Mouse (Mus musculus) thymus, adult 2 months (tissue): ENCODE measurements around the gene Dgkk. TPM values are rescaled to one million over a fixed set of nuclear protein-coding genes. Genes with fewer than 3 reads are reported as not detected.

ENCODE experiments used
- DNase-seq: peaks from one replicate; pipeline ENCODE4 v3.0.0; 2021
- H3K27ac ChIP-seq: fragments of 200-500 bp; 2 replicates; pipeline ENCODE4 v1.5.1; 2012; ENCODE audit warnings: low read length, control low read depth; ENCODE audit not compliant: control insufficient read depth, insufficient read depth
- H3K27me3 ChIP-seq: fragments of 200-500 bp; 2 replicates; pipeline ENCODE4 v1.6.1; 2012; ENCODE audit warnings: mild to moderate bottlenecking, low read length, moderate library complexity, mixed read lengths; ENCODE audit not compliant: control insufficient read depth, insufficient read depth
- H3K36me3 ChIP-seq: fragments of 200-500 bp; 2 replicates; pipeline ENCODE4 v1.6.1; 2012; ENCODE audit warnings: mild to moderate bottlenecking, low read length, moderate library complexity; ENCODE audit not compliant: control insufficient read depth, insufficient read depth
- H3K4me1 ChIP-seq: fragments of 200-500 bp; replicated peaks from 2 replicates; pipeline ENCODE4 v1.6.1; 2012; ENCODE audit warnings: low read length; ENCODE audit not compliant: control insufficient read depth, insufficient read depth
- H3K4me3 ChIP-seq: fragments of 200-500 bp; 2 replicates; pipeline ENCODE4 v1.5.1; 2012; ENCODE audit warnings: mild to moderate bottlenecking, low read length, control low read depth, moderate library complexity; ENCODE audit not compliant: control insufficient read depth, insufficient read depth
- CTCF ChIP-seq: fragments of 200-500 bp; IDR thresholded peaks from 2 replicates; pipeline ENCODE4 v1.5.1; 2012; ENCODE audit warnings: mild to moderate bottlenecking, control low read depth, low read length, moderate library complexity, borderline replicate concordance; ENCODE audit not compliant: control insufficient read depth, poor library complexity, insufficient read depth; ENCODE audit errors: extremely low read depth
- POLR2A ChIP-seq: fragments of 200-500 bp; IDR thresholded peaks from 2 replicates; pipeline ENCODE4 v1.6.1; 2012; ENCODE audit warnings: mild to moderate bottlenecking, low read length, control low read depth, moderate library complexity; ENCODE audit not compliant: control insufficient read depth, poor library complexity, insufficient read depth; ENCODE audit errors: extremely low read depth
- WGBS: fragments of 180-500 bp; shearing (Covaris S2); methylation state at CpG from one replicate; pipeline ENCODE4 v1.1.7; 2018; 5-methylcytosine and 5-hydroxymethylcytosine counted together
- polyA plus RNA-seq: library from polyadenylated mRNA; depleted of rRNA; stranded (reverse); fragments of >200 nt; gene quantifications from 2 replicates; pipeline ENCODE4 v1.2.3, GENCODE M21; 2012

Dgkk gene
- polyA plus RNA-seq, 1 experiment = 0.18 TPM

GRCm38 (mm10) chrX:6779969-6780539 lies 948 bp downstream of the Dgkk start:
- Histone ChIP-seq H3K27me3 (no peaks in the 10 kb centered on the region; the same call in 1 of the 2 replicates), H3K36me3 (no peaks in the 10 kb centered on the region), H3K27ac (no peak overlapping the region), H3K4me3 (no peak overlapping the region), H3K4me1 (no peaks in the 10 kb centered on the region)
- no peak for TF ChIP-seq POLR2A
- TF ChIP-seq CTCF = no peak
- WGBS = 14% methylated on average over 16 of the region's 16 CpGs
- no peak for DNase-seq

GRCm38 (mm10) chrX:6832553-6832952 lies 53.4 kb downstream of the Dgkk start:
- Histone ChIP-seq H3K27ac (no peak overlapping the region), H3K4me3 (no peak overlapping the region), H3K27me3 (no peaks in the 10 kb centered on the region), H3K4me1 (no peaks in the 10 kb centered on the region), H3K36me3 (no peaks in the 10 kb centered on the region)
- TF ChIP-seq POLR2A (no peak), CTCF (no peak)
- WGBS = 41% methylated on average over 2 of the region's 2 CpGs
- no peak for DNase-seq

GRCm38 (mm10) chrX:6853466-6853865 lies 74.4 kb downstream of the Dgkk start:
- H3K27ac ChIP-seq = no peak overlapping the region
- no peak for DNase-seq
- WGBS = 76% methylated on average over 3 of the region's 3 CpGs
- TF ChIP-seq POLR2A = no peak
- TF ChIP-seq CTCF = no peak
- no peaks in the 10 kb centered on the region for H3K4me1 ChIP-seq
- no peaks in the 10 kb centered on the region for H3K27me3 ChIP-seq
- no peak overlapping the region for H3K4me3 ChIP-seq
- no peaks in the 10 kb centered on the region for H3K36me3 ChIP-seq

GRCm38 (mm10) chrX:6854136-6854535 lies 75.0 kb downstream of the Dgkk start:
- H3K4me1 ChIP-seq = no peaks in the 10 kb centered on the region
- 80% methylated on average over 5 of the region's 5 CpGs for WGBS
- no peaks in the 10 kb centered on the region for H3K27me3 ChIP-seq
- H3K4me3 ChIP-seq = no peak overlapping the region
- H3K27ac ChIP-seq = no peak overlapping the region
- TF ChIP-seq POLR2A = no peak
- no peak for TF ChIP-seq CTCF
- H3K36me3 ChIP-seq = no peaks in the 10 kb centered on the region
- DNase-seq = no peak

GRCm38 (mm10) chrX:6893933-6894332 lies 114.8 kb downstream of the Dgkk start:
- no peaks in the 10 kb centered on the region for H3K27me3 ChIP-seq
- TF ChIP-seq CTCF (no peak), POLR2A (no peak)
- H3K4me3 ChIP-seq = no peak overlapping the region
- 74% methylated on average over 5 of the region's 5 CpGs for WGBS
- H3K4me1 ChIP-seq = no peaks in the 10 kb centered on the region
- H3K27ac ChIP-seq = no peak overlapping the region
- no peaks in the 10 kb centered on the region for H3K36me3 ChIP-seq
- DNase-seq = no peak

GRCm38 (mm10) chrX:6911047-6911446 lies 131.9 kb downstream of the Dgkk start:
- 100% methylated on average over 2 of the region's 2 CpGs for WGBS
- no peaks in the 10 kb centered on the region for H3K27me3 ChIP-seq
- TF ChIP-seq CTCF = no peak
- no peak for TF ChIP-seq POLR2A
- no peak overlapping the region for H3K4me3 ChIP-seq
- peak; percentile 2 for DNase-seq
- H3K36me3 ChIP-seq = no peaks in the 10 kb centered on the region
- H3K4me1 ChIP-seq = no peaks in the 10 kb centered on the region
- no peak overlapping the region for H3K27ac ChIP-seq

GRCm38 (mm10) chrX:6922165-6922564 lies 143.1 kb downstream of the Dgkk start:
- 3% methylated on average over 5 of the region's 5 CpGs for WGBS
- Histone ChIP-seq H3K36me3 (no peaks in the 10 kb centered on the region), H3K4me1 (no peaks in the 10 kb centered on the region), H3K27ac (no peak overlapping the region), H3K27me3 (no peaks in the 10 kb centered on the region), H3K4me3 (no peak overlapping the region)
- DNase-seq = peak; percentile 7
- TF ChIP-seq POLR2A (no peak), CTCF (no peak)
